Mouse (Mus musculus): ENCODE results near the gene Slc17a9. TPM values are rescaled to one million over a fixed set of nuclear protein-coding genes. Genes with fewer than 3 reads are reported as not detected.

The Slc17a9 gene
- total and polyA plus RNA-seq, 3 experiments, result 6.7 to 16.1 TPM; not detected in 1

DNA sequence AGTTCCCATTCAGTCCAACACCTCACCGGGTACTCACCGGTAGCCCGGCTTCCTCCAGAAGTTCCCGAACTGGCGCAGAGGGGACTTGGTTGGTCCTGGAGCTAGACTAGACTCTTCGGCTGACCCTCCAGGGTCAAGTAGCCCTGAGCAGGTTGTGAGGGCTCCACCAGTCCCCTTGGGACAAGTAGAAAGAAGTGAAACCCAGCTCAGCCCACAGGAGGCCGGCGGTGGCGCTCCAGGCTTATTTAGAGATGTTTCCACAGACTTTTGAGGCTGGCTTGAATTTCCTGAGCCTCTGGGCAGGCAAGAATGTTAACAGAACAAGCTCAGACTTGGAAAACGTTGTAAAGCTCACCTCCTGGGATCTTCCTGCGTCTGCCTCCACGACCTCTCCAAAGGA lies 50.2 kb downstream of the Slc17a9 start:
- TF ChIP-seq UBTF (IDR thresholded peaks at IDR 0.05; ENCODE audit: borderline replicate concordance, insufficient read depth, low read depth, low read length) (no peak), POLR2A (IDR thresholded peaks at IDR 0.05; ENCODE audit: control insufficient read depth in 1 of 2, insufficient read depth in 1 of 2, low read depth in 1 of 2, low read length in 2 of 2, poor library complexity in 1 of 2) (no peak), BHLHE40 (IDR thresholded peaks at IDR 0.05; ENCODE audit: borderline replicate concordance, low read depth, low read length) (no peak), RCOR1 (IDR thresholded peaks at IDR 0.05; ENCODE audit: low read depth, low read length) (no peak), MAZ (IDR thresholded peaks at IDR 0.05; ENCODE audit: low read depth, low read length) (no peak), ETS1 (IDR thresholded peaks at IDR 0.05; ENCODE audit: low read depth, low read length) (no peak), NRF1 (IDR thresholded peaks at IDR 0.05; ENCODE audit: insufficient read depth, low read depth, low read length, poor library complexity, severe bottlenecking) (no peak), KAT2A (conservative IDR thresholded peaks at IDR 0.05; ENCODE audit: low read depth, low read length) (no peak), TAL1 (IDR thresholded peaks at IDR 0.05; ENCODE audit: low read length) (no peak), ZC3H11A (IDR thresholded peaks at IDR 0.05; ENCODE audit: low read depth, low read length) (no peak)
- Histone ChIP-seq H3K9ac (ENCODE audit: control insufficient read depth, low read depth, low read length, poor library complexity, severe bottlenecking) (no peak overlapping the region), H3K4me1 (ENCODE audit: control insufficient read depth in 1 of 2, insufficient read depth in 2 of 2, low read length in 2 of 2) (no peaks in the 10 kb centered on the region), H3K27ac (ENCODE audit: control insufficient read depth, low read depth, low read length) (no peak overlapping the region), H3K9me3 (replicated peaks; ENCODE audit: insufficient read depth, low read length) (no peaks in the 10 kb centered on the region), H3K79me2 (ENCODE audit: control insufficient read depth, insufficient read depth, low read length, poor library complexity) (no peaks in the 10 kb centered on the region), H3K4me3 (ENCODE audit: control insufficient read depth in 1 of 2, insufficient read depth in 1 of 2, low read depth in 2 of 2, low read length in 2 of 2) (no peak overlapping the region), H3K27me3 (ENCODE audit: control insufficient read depth in 1 of 2, insufficient read depth in 2 of 2, low read length in 2 of 2) (no peaks in the 10 kb centered on the region; a peak in 1 of 4 replicates), H3K36me3 (ENCODE audit: control insufficient read depth in 1 of 2, insufficient read depth in 2 of 2, low read length in 2 of 2) (no peaks in the 10 kb centered on the region)
- no peak for DNase-seq (ENCODE audit: low read depth, low spot score)

- no peak overlapping the region for H3K9ac ChIP-seq (ENCODE audit: control insufficient read depth, low read depth, low read length, poor library complexity, severe bottlenecking)
- H3K27me3 ChIP-seq (ENCODE audit: control insufficient read depth in 1 of 2, insufficient read depth in 2 of 2, low read length in 2 of 2), result no peaks in the 10 kb centered on the region; a peak in 1 of 4 replicates
- no peaks in the 10 kb centered on the region for H3K4me1 ChIP-seq (ENCODE audit: control insufficient read depth in 1 of 2, insufficient read depth in 2 of 2, low read length in 2 of 2)
- no peaks in the 10 kb centered on the region for H3K36me3 ChIP-seq (ENCODE audit: control insufficient read depth in 1 of 2, insufficient read depth in 2 of 2, low read length in 2 of 2)
- H3K4me3 ChIP-seq (ENCODE audit: control insufficient read depth in 1 of 2, insufficient read depth in 1 of 2, low read depth in 2 of 2, low read length in 2 of 2), result no peak overlapping the region
- no peak for DNase-seq (ENCODE audit: low read depth, low spot score)
- no peaks in the 10 kb centered on the region for H3K9me3 ChIP-seq (replicated peaks; ENCODE audit: insufficient read depth, low read length)
- no peaks in the 10 kb centered on the region for H3K79me2 ChIP-seq (ENCODE audit: control insufficient read depth, insufficient read depth, low read length, poor library complexity)
- no peak overlapping the region for H3K27ac ChIP-seq (ENCODE audit: control insufficient read depth, low read depth, low read length)
- TF ChIP-seq CTCF (IDR thresholded peaks at IDR 0.05 in 2 of 3, conservative IDR thresholded peaks at IDR 0.05 in 1 of 3; ENCODE audit: control insufficient read depth in 1 of 3, insufficient read depth in 1 of 3, low read depth in 2 of 3, low read length in 3 of 3, poor library complexity in 1 of 3, severe bottlenecking in 1 of 3) (no peak), GABPA (IDR thresholded peaks at IDR 0.05; ENCODE audit: low read depth, low read length) (no peak), POLR2A (IDR thresholded peaks at IDR 0.05; ENCODE audit: control insufficient read depth in 1 of 2, insufficient read depth in 1 of 2, low read depth in 1 of 2, low read length in 2 of 2, poor library complexity in 1 of 2) (no peak), MEF2A (IDR thresholded peaks at IDR 0.05; ENCODE audit: extremely low read depth, insufficient replicate concordance, low read depth, low read length, poor library complexity, severe bottlenecking) (no peak), EP300 (IDR thresholded peaks at IDR 0.05; ENCODE audit: low read depth in 1 of 2, low read length in 2 of 2) (no peak), TBP (IDR thresholded peaks at IDR 0.05; ENCODE audit: low read depth, low read length) (no peak), USF1 (IDR thresholded peaks at IDR 0.05; ENCODE audit: low read depth, low read length) (no peak), RCOR1 (IDR thresholded peaks at IDR 0.05; ENCODE audit: low read depth, low read length) (no peak), BHLHE40 (IDR thresholded peaks at IDR 0.05; ENCODE audit: borderline replicate concordance, low read depth, low read length) (no peak)
These were observed 50.6 kb downstream of the Slc17a9 start for GRCm38 (mm10) chr2:180775641-180776040.

All from MEL (cell line).